Mouse (Mus musculus) layer of hippocampus, adult 9-10 months (tissue): ENCODE measurements around the gene Ltb.

ENCODE experiments used
- DNase-seq: peaks from one replicate; pipeline ENCODE4 v3.0.0; 2022; ENCODE audit warnings: low spot score

Gene Ltb

GRCm38 (mm10) chr17:35165451-35166155 lies 28.6 kb upstream of the Ltb start:
- DNase-seq = no peak

GRCm38 (mm10) chr17:35166352-35167035 lies 27.7 kb upstream of the Ltb start:
- DNase-seq = no peak

DNA sequence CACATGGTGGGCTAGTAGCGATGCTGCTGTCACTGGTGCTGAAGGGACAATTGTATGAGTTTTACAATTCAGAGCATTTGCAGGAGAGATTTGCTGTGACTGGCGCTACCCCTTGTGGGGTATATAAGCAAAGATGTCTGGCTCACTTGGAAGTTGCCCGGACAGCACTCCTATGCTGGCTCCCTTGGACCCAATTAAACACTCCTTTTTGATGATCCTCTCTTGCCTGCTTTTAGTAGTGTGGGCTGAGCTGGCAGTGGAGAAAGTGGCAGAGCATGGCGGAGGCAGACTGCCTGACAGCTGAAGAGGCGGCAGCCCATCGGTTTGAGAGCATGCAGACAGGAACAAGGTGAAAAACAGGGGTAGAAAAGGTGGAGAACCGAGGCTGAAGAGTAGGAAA lies 26.4 kb upstream of the Ltb start:
- no peak for DNase-seq

DNA sequence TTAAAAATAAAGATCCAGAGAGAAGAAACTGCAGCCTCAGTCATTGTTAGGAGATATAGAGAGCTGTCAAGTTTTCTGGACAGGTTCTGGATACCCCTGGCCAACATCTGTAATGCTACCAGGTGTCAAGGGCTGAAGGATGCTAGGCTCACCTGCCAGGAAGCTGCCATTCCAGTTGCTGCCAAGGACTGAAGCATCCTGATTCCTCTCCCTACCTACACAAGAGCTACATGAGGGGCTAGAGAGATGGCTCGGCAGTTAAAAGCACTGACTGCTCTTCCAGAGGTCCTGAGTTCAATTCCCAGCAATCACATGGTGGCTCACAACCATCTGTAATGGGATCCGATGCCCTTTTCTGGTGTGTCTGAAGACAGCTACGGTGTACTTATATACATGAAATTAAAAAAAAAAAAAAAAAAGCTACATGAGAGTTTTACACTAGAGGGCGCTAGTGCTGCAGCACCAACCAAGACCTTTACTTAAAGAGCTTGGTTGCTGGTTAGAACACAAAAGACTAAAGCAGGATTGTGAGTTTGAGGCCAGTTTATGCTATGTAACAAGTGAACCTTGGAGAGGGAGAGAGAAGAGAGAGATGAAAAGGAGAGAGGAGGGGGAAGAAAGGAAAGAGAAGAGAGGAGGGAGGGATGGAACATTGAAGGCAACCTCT lies 25.6 kb upstream of the Ltb start:
- no peak for DNase-seq

- DNase-seq = no peak
Observed at GRCm38 (mm10) chr17:35172445-35173234, 21.6 kb upstream of the Ltb start.

GRCm38 (mm10) chr17:35173329-35173728 lies 20.9 kb upstream of the Ltb start:
- no peak for DNase-seq

GRCm38 (mm10) chr17:35174201-35174977 lies 19.9 kb upstream of the Ltb start:
- no peak for DNase-seq

DNA sequence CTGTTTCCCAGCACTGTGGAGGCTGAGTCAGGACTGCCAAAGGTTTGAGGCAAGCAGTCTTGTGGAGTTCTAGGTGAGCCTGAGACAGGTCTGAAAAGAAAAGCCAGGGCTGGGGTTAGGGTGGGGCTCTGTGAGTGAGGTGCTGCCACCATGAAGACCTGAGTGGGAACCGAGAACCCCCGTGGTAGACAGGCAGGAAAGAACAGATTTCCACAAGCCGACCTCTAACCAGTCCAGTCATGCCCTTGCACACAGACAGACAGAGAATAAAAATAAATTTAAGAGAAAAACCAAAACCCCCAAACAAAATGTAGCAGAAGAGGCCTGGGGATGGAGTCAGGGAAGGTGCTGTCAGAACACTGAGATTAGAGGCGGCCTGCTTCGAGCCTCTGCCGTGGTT lies 18.9 kb upstream of the Ltb start:
- no peak for DNase-seq

- no peak for DNase-seq
Observed at GRCm38 (mm10) chr17:35175968-35176367, 18.3 kb upstream of the Ltb start, which contains the start of gene Aif1. Aif1 (minus strand) TSS chr17:35176068.

GRCm38 (mm10) chr17:35178528-35178927 lies 15.7 kb upstream of the Ltb start:
- DNase-seq = no peak

GRCm38 (mm10) chr17:35180093-35180492 lies 14.1 kb upstream of the Ltb start:
- no peak for DNase-seq

DNA sequence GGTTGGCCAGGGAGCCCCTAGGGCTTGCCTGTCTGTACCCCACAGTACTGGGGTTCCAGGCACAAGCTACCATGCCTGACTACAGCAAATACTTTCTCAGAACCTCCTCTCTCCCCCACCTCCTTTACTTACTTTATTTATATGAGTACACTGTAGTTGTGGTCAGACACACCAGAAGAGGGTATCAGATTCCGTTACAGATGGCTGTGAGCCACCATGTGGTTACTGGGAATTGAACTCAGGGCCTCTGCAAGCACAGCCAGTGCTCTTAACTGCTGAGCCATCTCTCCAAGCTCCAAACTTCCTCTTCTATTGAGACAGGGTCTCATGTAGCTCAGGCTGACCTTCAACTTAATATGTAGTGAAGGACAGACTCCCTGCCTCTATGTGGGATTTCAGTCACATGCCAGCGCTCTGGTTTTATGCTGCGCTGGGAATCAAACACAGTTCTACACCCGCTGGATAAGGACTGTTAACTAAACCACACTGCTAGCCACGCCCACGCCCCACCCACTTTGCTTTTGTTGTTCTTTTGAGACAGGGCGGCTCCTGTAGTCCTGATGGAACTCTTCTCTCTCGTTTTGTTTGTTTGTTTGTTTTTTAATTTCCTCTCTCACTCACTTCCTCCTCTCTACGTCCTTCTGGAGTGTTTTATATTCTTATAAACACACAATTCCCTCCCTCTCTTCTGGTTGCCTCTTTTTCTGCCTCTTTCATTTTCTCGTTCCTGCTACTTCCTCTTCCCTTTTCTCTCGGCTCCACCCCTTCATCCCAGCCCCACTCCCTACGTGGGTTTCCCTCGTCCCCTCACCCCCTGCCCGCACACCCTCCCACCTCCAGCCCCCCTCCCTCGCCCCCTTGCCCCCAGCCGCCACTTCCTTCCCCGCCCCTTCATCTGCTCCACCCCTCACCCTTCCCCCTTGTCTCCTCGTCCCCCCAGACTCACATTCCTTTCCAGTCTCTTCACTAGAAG lies 8.3 kb upstream of the Ltb start:
- no peak for DNase-seq

- DNase-seq = no peak
Observed at GRCm38 (mm10) chr17:35186681-35187080, 7.6 kb upstream of the Ltb start.

GRCm38 (mm10) chr17:35187345-35187744 lies 6.9 kb upstream of the Ltb start:
- no peak for DNase-seq

- no peak for DNase-seq
Observed at GRCm38 (mm10) chr17:35187959-35188610, 6.2 kb upstream of the Ltb start, which contains the start of gene Lst1. Lst1 (minus strand) TSS chr17:35188439.

GRCm38 (mm10) chr17:35189186-35189585 lies 5.1 kb upstream of the Ltb start:
- DNase-seq = no peak

DNA sequence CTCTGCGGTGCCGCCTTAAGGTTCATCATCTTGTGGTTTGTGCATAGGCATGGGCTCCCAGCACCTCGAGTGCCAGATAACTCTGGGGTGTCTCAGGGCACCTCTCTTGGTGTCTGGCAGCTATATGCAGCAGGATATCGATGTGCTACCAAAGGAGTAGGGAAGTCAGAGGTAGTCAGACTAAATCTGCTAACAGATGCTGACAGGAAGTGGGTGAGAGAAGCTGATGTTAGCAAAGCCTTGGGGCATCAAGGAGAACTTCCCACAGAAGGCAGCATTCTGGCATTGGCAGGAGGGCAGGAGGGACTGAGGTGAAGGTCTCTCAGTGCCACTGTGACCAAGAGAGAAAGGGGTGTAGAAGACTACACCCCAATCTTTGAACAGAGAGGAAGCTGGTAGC lies 4.1 kb upstream of the Ltb start:
- no peak for DNase-seq

GRCm38 (mm10) chr17:35191723-35192122 lies 2.5 kb upstream of the Ltb start:
- no peak for DNase-seq

- no peak for DNase-seq
Observed at GRCm38 (mm10) chr17:35192924-35193323, 1.3 kb upstream of the Ltb start.
